Mouse (Mus musculus) stomach, postnatal 0 days (tissue): ENCODE data around the gene Ppfia2.

Experiments
- CTCF ChIP-seq: IDR thresholded peaks from 2 replicates; pipeline ENCODE4 v1.5.1; 2016; ENCODE audit warnings: antibody characterized with exemption, low read depth, mild to moderate bottlenecking, moderate library complexity
- EP300 ChIP-seq: optimal IDR thresholded peaks from 2 replicates; pipeline ENCODE3; 2016; ENCODE audit warnings: antibody characterized with exemption

DNA sequence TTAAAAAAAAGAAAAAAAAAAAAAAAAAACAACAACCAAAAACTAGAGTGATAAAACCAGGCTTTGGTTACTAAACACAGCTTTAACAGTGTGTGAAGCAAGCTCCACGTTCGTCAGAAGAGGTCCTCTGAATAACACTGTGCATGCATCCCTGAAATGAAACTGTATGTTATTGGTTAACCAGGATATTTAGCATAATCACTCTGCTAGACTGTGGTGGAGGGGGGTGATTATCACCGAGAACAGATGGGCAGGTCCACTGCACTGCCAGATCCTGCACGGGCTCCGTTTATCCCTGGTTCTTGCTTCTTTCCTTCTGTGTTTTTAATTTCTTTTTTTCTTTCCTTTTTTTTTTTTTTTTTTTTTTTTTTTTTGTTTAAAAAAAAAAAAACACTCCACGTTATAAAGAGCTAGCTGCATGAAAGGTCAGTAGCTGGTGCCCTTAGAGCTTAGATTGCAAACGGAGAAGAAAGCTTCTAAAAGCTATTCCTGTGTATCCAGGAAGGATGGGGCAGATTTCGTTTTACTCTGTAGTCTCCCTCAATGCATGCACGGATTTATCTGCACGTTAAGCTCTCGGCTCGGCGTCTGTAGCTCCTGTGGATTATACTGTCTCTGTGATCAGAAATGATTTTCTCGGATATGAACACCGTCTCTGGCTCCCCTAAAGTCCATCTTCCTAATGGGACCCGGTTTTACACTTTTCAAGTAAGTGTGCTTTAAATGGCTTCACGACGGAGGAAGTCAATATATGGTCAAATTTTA lies 162.2 kb downstream of the Ppfia2 start:
- TF ChIP-seq CTCF (no peak), EP300 (no peak)
